In genomic region chr13:37683045-37683679, GRCm38 (mm10) we compare ENCODE assay signal across 15 mouse cellular contexts.
"Had no signal": no experiment of that assay in that cellular context is flagged by ENCODE, and none has a peak within 500 bp of the region (broad histone marks: within the 10 kb centered on the region; RNA-seq: fewer than 3 reads in every experiment).

No protein-coding gene starts in this region.

- H3K27me3 ChIP-seq: neural tube, embryonic 15.5 days; stomach, embryonic 15.5 days had no signal

- H3K27ac ChIP-seq: neural tube, embryonic 15.5 days; stomach, embryonic 15.5 days; stomach, postnatal 0 days had no signal

- H3K9ac ChIP-seq: neural tube, embryonic 15.5 days; stomach, embryonic 15.5 days had no signal

- H3K4me1 ChIP-seq: stomach, embryonic 15.5 days had no signal

- H3K9me3 ChIP-seq: neural tube, embryonic 15.5 days; stomach, embryonic 15.5 days had no signal

- H3K36me3 ChIP-seq: neural tube, embryonic 15.5 days; stomach, embryonic 15.5 days had no signal

- DNase-seq: retina, postnatal 1 day; right cerebral cortex, adult 18-20 months; right cerebral cortex, postnatal 14 days; right cerebral cortex, postnatal 25 days; right cerebral cortex, postnatal 4 days; spleen, adult 18-20 months; thymus, adult 18-20 months; thymus, adult 2 months; thymus, postnatal 14 days; thymus, postnatal 25 days; thymus, postnatal 36 days; thymus, postnatal 4 days had no signal

- H3K4me3 ChIP-seq: neural tube, embryonic 15.5 days; stomach, embryonic 15.5 days had no signal

- H3K4me2 ChIP-seq: neural tube, embryonic 15.5 days; stomach, embryonic 15.5 days had no signal
